Mouse (Mus musculus) limb, embryonic 10.5 days (tissue): ENCODE results near the gene Rfx6. TPM values are rescaled to one million over a fixed set of nuclear protein-coding genes. Genes with fewer than 3 reads are reported as not detected.

ENCODE experiments used
- DNase-seq: peaks from one replicate; pipeline ENCODE4 v3.0.0-alpha.2; 2017; ENCODE audit warnings: low spot score
- H3K27ac ChIP-seq: fragments of 300-500 bp; sonication (generic); 2 replicates; pipeline ENCODE4 v1.5.1; 2016; ENCODE audit warnings: mild to moderate bottlenecking
- H3K27me3 ChIP-seq: fragments of 300-500 bp; sonication (generic); 2 replicates; pipeline ENCODE4 v1.6.1; 2016; ENCODE audit warnings: low read depth, mild to moderate bottlenecking; ENCODE audit not compliant: poor library complexity, severe bottlenecking
- H3K36me3 ChIP-seq: fragments of 300-500 bp; sonication (generic); 2 replicates; pipeline ENCODE4 v1.6.1; 2016; ENCODE audit warnings: mild to moderate bottlenecking, moderate library complexity
- H3K4me1 ChIP-seq: fragments of 300-500 bp; sonication (generic); 2 replicates; pipeline ENCODE4 v1.6.1; 2016
- H3K4me3 ChIP-seq: fragments of 300-500 bp; sonication (generic); 2 replicates; pipeline ENCODE4 v1.5.1; 2016; ENCODE audit warnings: mild to moderate bottlenecking, moderate library complexity
- H3K9me3 ChIP-seq: fragments of 300-500 bp; sonication (generic); replicated peaks from 2 replicates; pipeline ENCODE4 v1.6.1; 2016; ENCODE audit warnings: mild to moderate bottlenecking
- WGBS: fragments of 180-500 bp; shearing (Covaris S2); methylation state at CpG from one replicate; pipeline ENCODE4 v1.1.7; 2016; 5-methylcytosine and 5-hydroxymethylcytosine counted together
- polyA plus RNA-seq: library from polyadenylated mRNA; unstranded; fragments of >200 nt; fragmentation: Nextera tagmentation; extraction: Ambion mirVana; gene quantifications from 2 replicates; pipeline ENCODE4 v1.2.1, GENCODE M21; 2016

The Rfx6 gene
- polyA plus RNA-seq, 1 experiment from 2014 or later = not detected

GRCm38 (mm10) chr10:51769252-51769651 is 91.7 kb downstream of the Rfx6 start:
- H3K4me1 ChIP-seq = no peaks in the 10 kb centered on the region
- WGBS = 39% methylated on average over 7 of the region's 7 CpGs
- H3K27ac ChIP-seq = no peak overlapping the region
- no peaks in the 10 kb centered on the region for H3K36me3 ChIP-seq
- DNase-seq = no peak
- H3K4me3 ChIP-seq = no peak overlapping the region
- no peaks in the 10 kb centered on the region for H3K9me3 ChIP-seq
- H3K27me3 ChIP-seq = no peaks in the 10 kb centered on the region

GRCm38 (mm10) chr10:51779648-51780047 is 102.1 kb downstream of the Rfx6 start:
- H3K36me3 ChIP-seq = no peaks in the 10 kb centered on the region
- no peak overlapping the region for H3K4me3 ChIP-seq
- no peaks in the 10 kb centered on the region for H3K4me1 ChIP-seq
- DNase-seq = no peak
- no peak overlapping the region for H3K27ac ChIP-seq
- WGBS = 77% methylated on average over 2 of the region's 2 CpGs
- H3K27me3 ChIP-seq = no peaks in the 10 kb centered on the region
- no peaks in the 10 kb centered on the region for H3K9me3 ChIP-seq

Other genes starting within 250 kb of the Rfx6 start
- gene Gm49339, start 197.1 kb upstream of the Rfx6 start, polyA plus RNA-seq = 0.11 and 0.43 TPM in 2 replicates
- gene Lilr4b, start 197.1 kb upstream of the Rfx6 start, polyA plus RNA-seq = 0.06 TPM in 1 of 2 replicates, not detected in the other
- gene Lilrb4a, start 186.8 kb upstream of the Rfx6 start, polyA plus RNA-seq = 0.38 and 1.0 TPM in 2 replicates
- 0.24 and 0.82 TPM in 2 replicates for gene Fam162b, start 87.2 kb upstream of the Rfx6 start, polyA plus RNA-seq
- not detected in 2 replicates for gene Gprc6a, start 46.3 kb upstream of the Rfx6 start, polyA plus RNA-seq